Mouse (Mus musculus) midbrain, embryonic 12.5 days (tissue): ENCODE results near the gene Prpf3. TPM values are rescaled to one million over a fixed set of nuclear protein-coding genes. Genes with fewer than 3 reads are reported as not detected.
"Not testable (repeated sequence)": the region's sequence is repeated elsewhere in the genome, so short reads cannot be mapped to it uniquely, and the experiment has no call there.

Source experiments
- ATAC-seq: fragments of 200-750 bp; cut with Nextera tagmentation; 2 replicates; pipeline ENCODE4 v1.8.0; 2017; ENCODE audit warnings: low read depth, moderate TSS enrichment, moderate library complexity; ENCODE audit not compliant: low FRiP score
- H3K27ac ChIP-seq: fragments of 300-500 bp; sonication (generic); replicated peaks from 2 replicates; pipeline ENCODE4 v1.5.1; 2016; ENCODE audit warnings: mild to moderate bottlenecking
- H3K27me3 ChIP-seq: fragments of 300-500 bp; sonication (generic); 2 replicates; pipeline ENCODE4 v1.6.1; 2016; ENCODE audit warnings: mild to moderate bottlenecking
- H3K36me3 ChIP-seq: fragments of 300-500 bp; sonication (generic); 2 replicates; pipeline ENCODE4 v1.6.1; 2016
- H3K4me1 ChIP-seq: fragments of 300-500 bp; sonication (generic); 2 replicates; pipeline ENCODE4 v1.6.1; 2016
- H3K4me2 ChIP-seq: fragments of 300-500 bp; sonication (generic); replicated peaks from 2 replicates; pipeline ENCODE4 v1.6.1; 2016; ENCODE audit warnings: mild to moderate bottlenecking, moderate library complexity
- H3K4me3 ChIP-seq: fragments of 300-500 bp; sonication (generic); 2 replicates; pipeline ENCODE4 v1.5.1; 2016; ENCODE audit warnings: mild to moderate bottlenecking
- H3K9ac ChIP-seq: fragments of 300-500 bp; sonication (generic); replicated peaks from 2 replicates; pipeline ENCODE4 v1.6.1; 2016; ENCODE audit warnings: mild to moderate bottlenecking, moderate library complexity
- H3K9me3 ChIP-seq: fragments of 300-500 bp; sonication (generic); 2 replicates; pipeline ENCODE4 v1.6.1; 2016; ENCODE audit warnings: mild to moderate bottlenecking
- WGBS: fragments of 180-500 bp; shearing (Covaris S2); methylation state at CpG from one replicate; pipeline ENCODE4 v1.1.7; 2016; 5-methylcytosine and 5-hydroxymethylcytosine counted together
- polyA plus RNA-seq: library from polyadenylated mRNA; unstranded; fragments of >200 nt; fragmentation: Nextera tagmentation; extraction: Ambion mirVana; gene quantifications from 2 replicates; pipeline ENCODE4 v1.2.1, GENCODE M21; 2016

Prpf3 gene
- polyA plus RNA-seq, 1 experiment from 2014 or later: 61.1 TPM

DNA sequence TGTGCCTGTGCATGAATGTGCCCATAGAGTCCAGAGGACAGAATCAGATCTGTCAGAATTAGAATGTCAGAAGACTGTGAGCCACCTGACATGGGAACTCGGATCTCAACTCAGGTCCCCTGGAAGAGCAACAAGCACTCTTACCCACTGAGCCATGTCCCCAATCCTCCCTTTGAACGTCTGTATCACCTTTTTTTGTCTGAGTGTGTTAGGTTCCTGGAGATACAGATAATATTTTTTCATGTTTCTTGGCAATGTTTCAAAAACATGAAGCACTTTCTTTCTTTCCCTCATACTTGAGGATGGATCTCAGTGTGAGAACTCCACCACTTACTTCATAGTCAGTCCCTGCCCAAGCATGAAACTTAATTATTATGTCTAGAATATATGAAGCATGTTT lies 47.3 kb downstream of the Prpf3 start:
- no peak for ATAC-seq
- Histone ChIP-seq H3K27me3 (no peaks in the 10 kb centered on the region), H3K9ac (no peak overlapping the region), H3K9me3 (no peaks in the 10 kb centered on the region), H3K4me2 (no peak overlapping the region), H3K36me3 (peaks cover 20% of the 10 kb centered on the region), H3K27ac (no peak overlapping the region), H3K4me1 (no peaks in the 10 kb centered on the region), H3K4me3 (no peak overlapping the region)
- WGBS: 61% methylated on average over 2 of the region's 2 CpGs

GRCm38 (mm10) chr3:95807630-95808029 lies 48.1 kb downstream of the Prpf3 start:
- WGBS: 97% methylated on average over 3 of the region's 6 CpGs
- not testable (repeated sequence) for H3K4me2 ChIP-seq
- H3K36me3 ChIP-seq: peaks cover 20% of the 10 kb centered on the region

GRCm38 (mm10) chr3:95806677-95807076 lies 49.0 kb downstream of the Prpf3 start:
- 87% methylated on average over 1 of the region's 1 CpGs for WGBS
- Histone ChIP-seq H3K27me3 (no peaks in the 10 kb centered on the region), H3K4me1 (no peaks in the 10 kb centered on the region), H3K36me3 (peaks cover 20% of the 10 kb centered on the region), H3K9me3 (no peaks in the 10 kb centered on the region), H3K27ac (no peak overlapping the region), H3K4me2 (no peak overlapping the region), H3K9ac (no peak overlapping the region), H3K4me3 (no peak overlapping the region)
- ATAC-seq: no peak

More at GRCm38 (mm10) chr3:95807630-95808029, 48.1 kb downstream of the Prpf3 start:
- H3K27me3 ChIP-seq, H3K4me3 ChIP-seq, H3K4me1 ChIP-seq, H3K27ac ChIP-seq, ATAC-seq, H3K9me3 ChIP-seq, H3K9ac ChIP-seq: not testable (repeated sequence)

DNA sequence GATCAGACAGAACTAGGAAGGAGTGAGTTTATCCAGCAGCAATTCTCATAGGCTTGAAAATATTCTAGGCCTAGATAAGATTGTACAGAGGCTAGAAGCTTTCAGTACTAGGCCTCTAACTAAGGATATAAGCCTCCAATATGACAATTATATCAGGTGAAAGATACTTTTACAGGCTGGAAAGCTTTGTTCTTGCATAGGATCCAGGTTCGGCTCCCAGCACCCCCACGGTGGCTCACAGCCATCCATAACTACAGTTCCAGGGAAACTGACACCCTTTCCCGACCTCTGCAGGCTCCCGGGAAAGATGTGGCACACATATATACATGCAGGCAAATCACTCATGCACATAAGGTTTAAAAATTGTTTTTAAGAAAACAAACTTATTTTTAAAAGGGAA lies 51.8 kb downstream of the Prpf3 start:
- H3K9ac ChIP-seq: no peak overlapping the region
- H3K27me3 ChIP-seq: no peaks in the 10 kb centered on the region
- no peak overlapping the region for H3K4me3 ChIP-seq
- H3K36me3 ChIP-seq: peaks cover 20% of the 10 kb centered on the region
- H3K27ac ChIP-seq: no peak overlapping the region
- 98% methylated on average over 4 of the region's 4 CpGs for WGBS
- no peak overlapping the region for H3K4me2 ChIP-seq
- no peaks in the 10 kb centered on the region for H3K9me3 ChIP-seq
- no peak for ATAC-seq
- H3K4me1 ChIP-seq: no peaks in the 10 kb centered on the region

DNA sequence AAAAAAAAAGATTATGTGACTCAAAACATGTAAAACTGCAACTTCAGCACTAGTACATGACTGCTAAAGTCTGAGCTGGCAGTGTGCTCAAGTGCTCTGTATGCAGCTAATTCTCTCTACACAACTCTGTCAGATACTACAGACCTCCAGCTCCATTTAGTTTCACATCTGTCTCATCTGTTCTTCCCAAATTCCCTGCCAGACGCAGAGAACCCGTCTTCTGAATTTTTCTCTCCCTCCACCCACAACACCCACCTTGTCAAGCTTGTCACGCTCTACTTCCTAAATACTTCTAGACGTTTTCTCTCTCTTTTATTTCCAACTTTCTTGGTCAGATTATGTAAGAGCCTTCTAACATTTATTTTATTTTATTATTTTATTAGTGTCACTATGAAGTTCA lies 56.9 kb downstream of the Prpf3 start:
- H3K36me3 ChIP-seq: no peaks in the 10 kb centered on the region
- H3K4me1 ChIP-seq: no peaks in the 10 kb centered on the region
- WGBS: 89% methylated on average over 4 of the region's 4 CpGs
- no peaks in the 10 kb centered on the region for H3K27me3 ChIP-seq
- no peak overlapping the region for H3K9ac ChIP-seq
- H3K4me3 ChIP-seq: no peak overlapping the region
- ATAC-seq: no peak
- no peak overlapping the region for H3K27ac ChIP-seq
- H3K9me3 ChIP-seq: no peaks in the 10 kb centered on the region
- no peak overlapping the region for H3K4me2 ChIP-seq

- ATAC-seq: no peak
- WGBS: 90% methylated on average over 1 of the region's 1 CpGs
- no peaks in the 10 kb centered on the region for H3K27me3 ChIP-seq
- H3K4me1 ChIP-seq: peaks cover 6% of the 10 kb centered on the region; the same call in 1 of the 2 replicates
- no peak overlapping the region for H3K4me2 ChIP-seq
- no peak overlapping the region for H3K4me3 ChIP-seq
- H3K9me3 ChIP-seq: no peaks in the 10 kb centered on the region
- no peak overlapping the region for H3K27ac ChIP-seq
- no peaks in the 10 kb centered on the region for H3K36me3 ChIP-seq
- no peak overlapping the region for H3K9ac ChIP-seq
Measured at GRCm38 (mm10) chr3:95794299-95794698, 61.4 kb downstream of the Prpf3 start.

GRCm38 (mm10) chr3:95793662-95794061 lies 62.0 kb downstream of the Prpf3 start:
- Histone ChIP-seq H3K9ac (no peak overlapping the region), H3K4me2 (no peak overlapping the region), H3K4me3 (no peak overlapping the region), H3K27me3 (no peaks in the 10 kb centered on the region), H3K9me3 (no peaks in the 10 kb centered on the region), H3K27ac (no peak overlapping the region), H3K36me3 (no peaks in the 10 kb centered on the region; the same call in 1 of the 2 replicates), H3K4me1 (peaks cover 6% of the 10 kb centered on the region; the same call in 1 of the 2 replicates)
- no peak for ATAC-seq
- WGBS: 64% methylated on average over 2 of the region's 2 CpGs

- no peak overlapping the region for H3K4me2 ChIP-seq
- H3K36me3 ChIP-seq: peaks cover 71% of the 10 kb centered on the region
Measured at GRCm38 (mm10) chr3:95785501-95785900, 70.2 kb downstream of the Prpf3 start.

More at GRCm38 (mm10) chr3:95785501-95785900, 70.2 kb downstream of the Prpf3 start:
- Histone ChIP-seq H3K4me3 (no peak overlapping the region), H3K9ac (no peak overlapping the region), H3K27me3 (no peaks in the 10 kb centered on the region), H3K4me1 (no peaks in the 10 kb centered on the region), H3K9me3 (no peaks in the 10 kb centered on the region), H3K27ac (no peak overlapping the region)
- ATAC-seq: no peak
- 96% methylated on average over 4 of the region's 4 CpGs for WGBS

Other genes starting within 250 kb of the Prpf3 start
- 100 and 106 TPM in 2 replicates for gene Ensa, start 230.9 kb downstream of the Prpf3 start, polyA plus RNA-seq
- 74.3 and 88.9 TPM in 2 replicates for gene Mcl1, start 197.1 kb downstream of the Prpf3 start, polyA plus RNA-seq
- gene Adamtsl4, start 168.0 kb downstream of the Prpf3 start, polyA plus RNA-seq: 1.3 and 1.5 TPM in 2 replicates
- gene Ecm1, start 116.3 kb downstream of the Prpf3 start, polyA plus RNA-seq: 12.8 and 14.2 TPM in 2 replicates
- 50.5 and 52.3 TPM in 2 replicates for gene Tars2, start 95.7 kb downstream of the Prpf3 start, polyA plus RNA-seq
- 29.2 and 29.4 TPM in 2 replicates for gene Rprd2, start 37.0 kb downstream of the Prpf3 start, polyA plus RNA-seq
- gene Mrps21, start 15.6 kb upstream of the Prpf3 start, polyA plus RNA-seq: 341 and 343 TPM in 2 replicates
- gene Ciart, start 26.4 kb upstream of the Prpf3 start, polyA plus RNA-seq: 3.9 and 4.7 TPM in 2 replicates
- gene BC028528, start 36.1 kb upstream of the Prpf3 start, polyA plus RNA-seq: 10.2 and 12.4 TPM in 2 replicates
- 29.7 and 33.8 TPM in 2 replicates for gene Aph1a, start 38.1 kb upstream of the Prpf3 start, polyA plus RNA-seq
- 19.2 and 19.5 TPM in 2 replicates for gene Car14, start 48.8 kb upstream of the Prpf3 start, polyA plus RNA-seq
- 328 and 374 TPM in 2 replicates for gene Anp32e, start 73.4 kb upstream of the Prpf3 start, polyA plus RNA-seq
- 80.1 and 82.5 TPM in 2 replicates for gene Plekho1, start 140.1 kb upstream of the Prpf3 start, polyA plus RNA-seq
- gene Vps45, start 202.6 kb upstream of the Prpf3 start, polyA plus RNA-seq: 39.7 and 51.2 TPM in 2 replicates
- gene Otud7b, start 248.6 kb upstream of the Prpf3 start, polyA plus RNA-seq: 16.2 and 19.1 TPM in 2 replicates